Mouse (Mus musculus) heart, postnatal 25 days (tissue): ENCODE data around the gene Ppp2ca. TPM values are rescaled to one million over a fixed set of nuclear protein-coding genes. Genes with fewer than 3 reads are reported as not detected.
"Not testable (repeated sequence)": the region's sequence is repeated elsewhere in the genome, so short reads cannot be mapped to it uniquely, and the experiment has no call there.

ENCODE experiments used
- DNase-seq: peaks from one replicate; pipeline ENCODE4 v3.0.0; 2022; ENCODE audit warnings: low spot score
- intact Hi-C: fragments of 180-260 bp; cut with DNase I; formaldehyde crosslinking; loops from one replicate; pipeline ENCODE4 v1.15.1; 2025
- microRNA-seq: library from miRNA; unstranded; fragments of <30 nt; microRNA quantifications from one replicate; pipeline ENCODE4 v1.2.0, GENCODE M21; 2022
- total RNA-seq, 2 experiments: library from RNA; stranded (reverse); gene quantifications; 2 replicates each; pipeline ENCODE4 v1.2.3; 2021

Gene Ppp2ca
- total RNA-seq, 2 experiments from 2014 or later: 50.8 to 55.6 TPM

GRCm38 (mm10) chr11:52128316-52129061 lies 30.0 kb downstream of the Ppp2ca start:
- intact Hi-C loops: no loop called here
- no peak for DNase-seq

- DNase-seq: no peak
- intact Hi-C loops: no loop called here
Observed at GRCm38 (mm10) chr11:52129171-52129570, 30.7 kb downstream of the Ppp2ca start.

- no peak for DNase-seq
- intact Hi-C loops: no loop called here
Observed at GRCm38 (mm10) chr11:52129621-52130450, 31.4 kb downstream of the Ppp2ca start.

- intact Hi-C loops: no loop called here
- DNase-seq: no peak
Observed at GRCm38 (mm10) chr11:52130451-52131068, 32.1 kb downstream of the Ppp2ca start.

- intact Hi-C loops: loop anchor here (5.0 kb wide), 1 partner anchor 199 kb away; no protein-coding TSS in a partner anchor
- not testable (repeated sequence) for DNase-seq
Observed at GRCm38 (mm10) chr11:52143675-52144074, 45.2 kb downstream of the Ppp2ca start.

DNA sequence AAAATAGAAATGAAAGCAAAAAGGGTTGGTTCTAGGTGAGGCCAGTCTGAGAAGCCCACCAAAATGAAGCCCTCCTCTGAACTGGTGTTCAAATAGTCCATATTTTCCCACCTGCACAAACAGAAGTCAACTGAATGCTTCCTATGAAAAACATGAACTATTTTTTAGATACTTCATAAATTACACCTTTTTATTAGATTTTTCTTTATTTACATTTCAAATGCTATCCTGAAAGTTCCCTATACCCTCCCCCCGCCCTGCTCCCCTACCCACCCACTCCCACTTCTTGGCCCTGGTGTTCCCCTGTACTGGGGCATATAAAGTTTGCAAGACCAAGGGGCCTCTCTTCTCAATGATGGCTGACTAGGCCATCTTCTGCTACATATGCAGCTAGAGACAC lies 46.9 kb downstream of the Ppp2ca start, which contains the start of gene Olfr1373:
TSS of gene Olfr1373 (minus strand) at position 101 of the 400 bp plus-strand sequence.
- intact Hi-C loops, DNase-seq: not testable (repeated sequence)

GRCm38 (mm10) chr11:52163926-52164325 lies 65.4 kb downstream of the Ppp2ca start:
- DNase-seq: peak; percentile 41
- intact Hi-C loops: no loop called here

- DNase-seq: peak; percentile 28
- intact Hi-C loops: no loop called here
Observed at GRCm38 (mm10) chr11:52167126-52167525, 68.6 kb downstream of the Ppp2ca start.

GRCm38 (mm10) chr11:52167901-52168302 lies 69.4 kb downstream of the Ppp2ca start:
- intact Hi-C loops, DNase-seq: not testable (repeated sequence)

- no peak for DNase-seq
- intact Hi-C loops: no loop called here
Observed at GRCm38 (mm10) chr11:52168461-52168860, 70.0 kb downstream of the Ppp2ca start.

Small RNA genes lying within 50 kb of the gene (microRNA-seq; reads per million reads assigned to microRNA genes)
- not detected for gene Gm24157
- 9.7 reads per million, percentile 24 among the genes with 10 or more reads in this experiment for gene Mir3061

Other genes starting within 250 kb of the Ppp2ca start
- 1 to 10 TPM; 6.5 to 8.8 TPM for gene Jade2, start 241.0 kb upstream of the Ppp2ca start, total RNA-seq
- 10 to 100 TPM in 1 of 2 experiments, 1 to 10 TPM in 1; 8.8 to 10.5 TPM for gene Cdkn2aipnl, start 131.0 kb upstream of the Ppp2ca start, total RNA-seq
- gene Ube2b, start 97.9 kb upstream of the Ppp2ca start, total RNA-seq: 100 to 1,000 TPM; 256 to 295 TPM
- gene Cdkl3, start 94.5 kb upstream of the Ppp2ca start, total RNA-seq: 1 to 10 TPM; 3.8 to 4.1 TPM
- gene Olfr1373, start 46.8 kb downstream of the Ppp2ca start, total RNA-seq: not detected
- not detected for gene Olfr1371, start 115.3 kb downstream of the Ppp2ca start, total RNA-seq
- gene Skp1a, start 133.3 kb downstream of the Ppp2ca start, total RNA-seq: 100 to 1,000 TPM; 236 to 255 TPM
- gene Tcf7, start 184.3 kb downstream of the Ppp2ca start, total RNA-seq: under 1 TPM; 0.70 to 0.75 TPM